Mouse (Mus musculus) cortical plate, adult 2 months (tissue): ENCODE data around the gene Uba1.

Experiments
- CTCF ChIP-seq: fragments of 200-500 bp; IDR thresholded peaks from 2 replicates; pipeline ENCODE4 v1.5.1; 2011; ENCODE audit warnings: mild to moderate bottlenecking, control low read depth, low read length; ENCODE audit not compliant: insufficient read depth; ENCODE audit errors: extremely low read depth
- POLR2A ChIP-seq: fragments of 200-500 bp; IDR thresholded peaks from 2 replicates; pipeline ENCODE4 v1.6.1; 2011; ENCODE audit warnings: mild to moderate bottlenecking, low read length, control low read depth; ENCODE audit not compliant: insufficient read depth; ENCODE audit errors: extremely low read depth

GRCm38 (mm10) chrX:20703741-20704290 lies 45.7 kb downstream of the Uba1 start, which contains the start of gene Usp11:
- TF ChIP-seq CTCF (no peak), POLR2A (peak; percentile 69)
